Mouse (Mus musculus): ENCODE measurements around the gene Hormad2. TPM values are rescaled to one million over a fixed set of nuclear protein-coding genes. Genes with fewer than 3 reads are reported as not detected.

The Hormad2 gene
- polyA plus RNA-seq, 1 experiment from 2014 or later = 0.56 TPM

DNA sequence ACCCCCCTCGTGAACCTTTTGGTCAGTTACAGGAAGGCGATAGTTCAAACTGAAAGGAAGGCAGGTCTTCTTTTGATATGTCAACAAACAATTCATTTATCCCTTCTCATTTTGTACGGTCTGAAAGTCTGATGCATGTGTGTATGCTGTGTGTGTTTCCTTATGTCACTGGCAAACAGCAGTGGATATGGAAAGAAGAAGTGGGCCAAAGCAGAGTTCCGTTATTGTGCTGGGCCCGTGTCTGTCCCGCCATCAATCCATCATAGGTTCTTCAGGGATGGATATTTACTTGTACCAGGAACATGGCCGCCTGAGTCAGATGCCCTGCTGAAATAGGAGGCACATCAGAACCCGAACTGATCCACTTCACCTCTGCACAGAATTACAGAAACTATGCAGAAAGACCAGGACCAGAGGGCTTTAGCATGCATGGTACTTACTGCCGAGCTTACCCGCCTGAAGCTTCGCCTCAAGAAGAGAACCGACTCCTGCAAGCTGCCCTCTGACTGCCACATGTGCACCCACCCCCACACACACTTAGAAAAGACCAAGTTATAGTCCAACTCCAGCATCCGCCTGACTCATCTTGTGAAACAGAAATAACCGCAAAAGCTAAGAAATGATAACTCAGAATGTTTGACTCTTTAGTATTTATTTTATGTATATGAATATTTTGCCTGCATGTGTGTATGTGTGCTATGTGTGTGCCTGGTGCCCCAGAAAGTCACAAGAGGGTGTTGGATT is 121.5 kb downstream of the Hormad2 start:
- Histone ChIP-seq H3K9ac (ENCODE audit: low read length) (no peak overlapping the region), H3K36me3 (ENCODE audit: control insufficient read depth, insufficient read depth) (no peaks in the 10 kb centered on the region), H3K4me2 (ENCODE audit: low read depth, low read length) (no peak overlapping the region), H3K27me3 (ENCODE audit: control insufficient read depth, insufficient read depth, low read length) (no peaks in the 10 kb centered on the region), H3K4me3 (ENCODE audit: low read length) (no peak overlapping the region), H3K9me3 (replicated peaks; ENCODE audit: control insufficient read depth, low read length) (no peaks in the 10 kb centered on the region), H3K4me1 (ENCODE audit: control insufficient read depth, insufficient read depth, low read length) (no peaks in the 10 kb centered on the region), H3K27ac (ENCODE audit: low read length) (no peak overlapping the region)
- 84% methylated on average over 14 of the region's 14 CpGs for WGBS
- ATAC-seq (replicated peaks; ENCODE audit: extremely low read depth, insufficient read depth, low FRiP score) = no peak

DNA sequence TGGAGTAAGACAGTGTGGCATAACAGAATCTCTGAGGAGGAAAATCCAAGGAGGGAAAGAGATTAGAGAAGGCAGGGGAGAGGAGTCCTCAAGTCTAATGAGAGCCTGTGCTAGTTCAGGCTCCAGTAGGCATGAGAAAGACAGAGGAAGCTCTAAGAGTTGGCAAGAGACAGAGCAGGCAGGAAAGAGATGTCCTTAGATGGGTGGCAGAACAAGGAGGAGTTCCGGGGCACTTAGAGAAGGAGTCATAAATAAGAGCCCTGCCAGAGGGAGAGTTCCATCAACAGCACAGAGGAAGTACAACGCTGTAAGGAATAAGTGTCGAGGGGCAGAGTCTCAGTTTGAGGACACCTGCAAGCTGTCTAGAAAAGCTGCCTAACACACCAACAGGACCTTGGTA is 122.9 kb downstream of the Hormad2 start:
- H3K9me3 ChIP-seq (replicated peaks; ENCODE audit: control insufficient read depth, low read length) = no peaks in the 10 kb centered on the region
- peaks cover 7% of the 10 kb centered on the region for H3K4me1 ChIP-seq (ENCODE audit: control insufficient read depth, insufficient read depth, low read length)
- 77% methylated on average over 3 of the region's 3 CpGs for WGBS
- H3K36me3 ChIP-seq (ENCODE audit: control insufficient read depth, insufficient read depth) = no peaks in the 10 kb centered on the region
- no peak overlapping the region for H3K27ac ChIP-seq (ENCODE audit: low read length)
- ATAC-seq (replicated peaks; ENCODE audit: extremely low read depth, insufficient read depth, low FRiP score) = no peak
- no peak overlapping the region for H3K4me3 ChIP-seq (ENCODE audit: low read length)
- H3K9ac ChIP-seq (ENCODE audit: low read length) = no peak overlapping the region
- no peaks in the 10 kb centered on the region for H3K27me3 ChIP-seq (ENCODE audit: control insufficient read depth, insufficient read depth, low read length)
- H3K4me2 ChIP-seq (ENCODE audit: low read depth, low read length) = no peak overlapping the region

DNA sequence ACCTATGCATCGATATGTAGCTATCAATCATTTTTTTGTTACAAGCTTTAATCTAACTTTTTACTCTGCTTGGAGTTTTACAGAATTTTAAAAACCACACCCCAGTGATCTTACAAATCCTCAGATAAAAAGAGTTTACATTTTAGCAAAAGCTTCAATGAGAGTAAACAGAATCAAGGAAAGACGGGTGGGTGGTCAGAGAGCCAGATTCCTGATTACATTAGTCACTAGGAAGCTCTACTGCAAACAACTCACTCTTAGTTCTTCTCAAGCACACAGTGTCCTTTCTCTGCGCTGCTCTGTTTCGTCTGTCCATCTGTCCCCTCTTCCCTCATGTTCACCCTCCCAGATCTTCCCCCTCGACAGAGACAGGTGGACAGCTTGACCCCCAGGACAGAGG is 123.6 kb downstream of the Hormad2 start:
- Histone ChIP-seq H3K4me1 (ENCODE audit: control insufficient read depth, insufficient read depth, low read length) (peaks cover 7% of the 10 kb centered on the region), H3K27ac (ENCODE audit: low read length) (no peak overlapping the region), H3K4me2 (ENCODE audit: low read depth, low read length) (no peak overlapping the region), H3K9ac (ENCODE audit: low read length) (no peak overlapping the region), H3K36me3 (ENCODE audit: control insufficient read depth, insufficient read depth) (no peaks in the 10 kb centered on the region), H3K27me3 (ENCODE audit: control insufficient read depth, insufficient read depth, low read length) (no peaks in the 10 kb centered on the region), H3K4me3 (ENCODE audit: low read length) (no peak overlapping the region), H3K9me3 (replicated peaks; ENCODE audit: control insufficient read depth, low read length) (no peaks in the 10 kb centered on the region)
- WGBS = 59% methylated on average over 5 of the region's 5 CpGs
- ATAC-seq (replicated peaks; ENCODE audit: extremely low read depth, insufficient read depth, low FRiP score) = no peak

DNA sequence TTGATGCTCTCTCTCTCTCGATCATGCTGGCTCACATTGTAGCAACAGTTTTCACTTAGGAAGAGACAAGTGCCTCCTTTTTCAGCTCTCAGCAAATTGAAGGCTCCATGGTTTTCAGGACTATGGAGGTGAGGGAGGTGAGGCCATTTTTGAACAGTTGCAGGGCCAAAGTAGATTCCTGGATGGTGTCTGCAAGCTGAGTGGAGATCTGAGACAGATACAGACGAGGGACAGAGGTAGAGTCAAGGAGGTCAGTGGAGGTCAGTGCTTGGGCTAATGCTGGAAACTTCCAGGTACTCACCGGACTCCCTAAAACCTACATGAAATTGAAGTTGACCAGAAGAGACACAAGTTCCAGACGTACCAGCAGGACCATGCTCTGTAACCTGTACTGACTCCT is 128.7 kb downstream of the Hormad2 start:
- WGBS = 78% methylated on average over 4 of the region's 4 CpGs
- H3K9me3 ChIP-seq (replicated peaks; ENCODE audit: control insufficient read depth, low read length) = no peaks in the 10 kb centered on the region
- no peaks in the 10 kb centered on the region for H3K27me3 ChIP-seq (ENCODE audit: control insufficient read depth, insufficient read depth, low read length)
- H3K9ac ChIP-seq (ENCODE audit: low read length) = no peak overlapping the region
- ATAC-seq (replicated peaks; ENCODE audit: extremely low read depth, insufficient read depth, low FRiP score) = no peak
- no peak overlapping the region for H3K27ac ChIP-seq (ENCODE audit: low read length)
- H3K4me3 ChIP-seq (ENCODE audit: low read length) = no peak overlapping the region
- no peaks in the 10 kb centered on the region for H3K36me3 ChIP-seq (ENCODE audit: control insufficient read depth, insufficient read depth)
- no peak overlapping the region for H3K4me2 ChIP-seq (ENCODE audit: low read depth, low read length)
- peaks cover 16% of the 10 kb centered on the region for H3K4me1 ChIP-seq (ENCODE audit: control insufficient read depth, insufficient read depth, low read length)

DNA sequence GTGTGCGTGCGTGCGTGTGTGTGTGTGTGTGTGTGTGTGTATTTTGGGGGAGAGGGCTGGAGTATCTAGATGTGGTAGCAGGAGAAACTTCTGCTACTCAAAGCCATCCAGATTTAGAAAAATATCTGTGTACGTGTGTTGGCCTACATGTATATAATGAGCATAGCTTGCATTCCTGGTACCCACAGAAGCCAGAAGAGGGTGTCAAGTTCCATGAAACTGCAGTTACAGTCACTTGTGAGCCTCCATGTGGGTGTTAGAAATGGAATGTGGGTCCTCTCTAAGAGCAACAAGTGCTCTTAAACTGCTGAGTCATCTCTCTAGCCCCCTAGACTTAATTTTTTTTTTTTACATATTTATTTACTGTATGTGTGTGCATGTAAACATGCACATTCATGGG is 130.6 kb downstream of the Hormad2 start:
- H3K27me3 ChIP-seq (ENCODE audit: control insufficient read depth, insufficient read depth, low read length) = no peaks in the 10 kb centered on the region
- no peak overlapping the region for H3K27ac ChIP-seq (ENCODE audit: low read length)
- no peaks in the 10 kb centered on the region for H3K9me3 ChIP-seq (replicated peaks; ENCODE audit: control insufficient read depth, low read length)
- no peak overlapping the region for H3K9ac ChIP-seq (ENCODE audit: low read length)
- no peaks in the 10 kb centered on the region for H3K36me3 ChIP-seq (ENCODE audit: control insufficient read depth, insufficient read depth)
- no peak overlapping the region for H3K4me3 ChIP-seq (ENCODE audit: low read length)
- ATAC-seq (replicated peaks; ENCODE audit: extremely low read depth, insufficient read depth, low FRiP score) = no peak
- no peak overlapping the region for H3K4me2 ChIP-seq (ENCODE audit: low read depth, low read length)
- WGBS = 80% methylated on average over 4 of the region's 4 CpGs
- peaks cover 16% of the 10 kb centered on the region for H3K4me1 ChIP-seq (ENCODE audit: control insufficient read depth, insufficient read depth, low read length)

DNA sequence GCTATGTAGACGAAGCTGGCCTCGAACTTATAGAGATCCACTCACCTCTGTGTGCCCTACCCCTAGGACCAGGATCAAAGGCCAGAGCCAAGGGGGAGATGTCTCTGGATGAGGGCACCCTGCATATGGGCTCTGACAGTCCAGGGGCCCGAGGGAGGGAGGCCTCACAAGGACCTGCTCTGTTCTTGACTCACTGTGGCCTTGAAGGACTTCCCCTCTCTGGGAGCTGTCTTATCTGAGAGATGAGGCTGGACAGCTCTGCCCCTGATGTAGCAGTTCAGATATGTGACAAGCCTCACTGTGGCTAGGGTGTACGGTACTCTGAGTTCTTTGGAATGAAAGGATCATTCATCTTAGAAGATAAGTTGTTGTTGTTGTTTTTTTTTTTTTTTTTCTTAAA is 131.3 kb downstream of the Hormad2 start:
- Histone ChIP-seq H3K27me3 (ENCODE audit: control insufficient read depth, insufficient read depth, low read length) (no peaks in the 10 kb centered on the region), H3K9ac (ENCODE audit: low read length) (no peak overlapping the region), H3K9me3 (replicated peaks; ENCODE audit: control insufficient read depth, low read length) (no peaks in the 10 kb centered on the region), H3K4me1 (ENCODE audit: control insufficient read depth, insufficient read depth, low read length) (peaks cover 16% of the 10 kb centered on the region), H3K4me2 (ENCODE audit: low read depth, low read length) (no peak overlapping the region), H3K36me3 (ENCODE audit: control insufficient read depth, insufficient read depth) (no peaks in the 10 kb centered on the region), H3K4me3 (ENCODE audit: low read length) (no peak overlapping the region), H3K27ac (ENCODE audit: low read length) (no peak overlapping the region)
- WGBS = 76% methylated on average over 4 of the region's 4 CpGs
- ATAC-seq (replicated peaks; ENCODE audit: extremely low read depth, insufficient read depth, low FRiP score) = no peak

DNA sequence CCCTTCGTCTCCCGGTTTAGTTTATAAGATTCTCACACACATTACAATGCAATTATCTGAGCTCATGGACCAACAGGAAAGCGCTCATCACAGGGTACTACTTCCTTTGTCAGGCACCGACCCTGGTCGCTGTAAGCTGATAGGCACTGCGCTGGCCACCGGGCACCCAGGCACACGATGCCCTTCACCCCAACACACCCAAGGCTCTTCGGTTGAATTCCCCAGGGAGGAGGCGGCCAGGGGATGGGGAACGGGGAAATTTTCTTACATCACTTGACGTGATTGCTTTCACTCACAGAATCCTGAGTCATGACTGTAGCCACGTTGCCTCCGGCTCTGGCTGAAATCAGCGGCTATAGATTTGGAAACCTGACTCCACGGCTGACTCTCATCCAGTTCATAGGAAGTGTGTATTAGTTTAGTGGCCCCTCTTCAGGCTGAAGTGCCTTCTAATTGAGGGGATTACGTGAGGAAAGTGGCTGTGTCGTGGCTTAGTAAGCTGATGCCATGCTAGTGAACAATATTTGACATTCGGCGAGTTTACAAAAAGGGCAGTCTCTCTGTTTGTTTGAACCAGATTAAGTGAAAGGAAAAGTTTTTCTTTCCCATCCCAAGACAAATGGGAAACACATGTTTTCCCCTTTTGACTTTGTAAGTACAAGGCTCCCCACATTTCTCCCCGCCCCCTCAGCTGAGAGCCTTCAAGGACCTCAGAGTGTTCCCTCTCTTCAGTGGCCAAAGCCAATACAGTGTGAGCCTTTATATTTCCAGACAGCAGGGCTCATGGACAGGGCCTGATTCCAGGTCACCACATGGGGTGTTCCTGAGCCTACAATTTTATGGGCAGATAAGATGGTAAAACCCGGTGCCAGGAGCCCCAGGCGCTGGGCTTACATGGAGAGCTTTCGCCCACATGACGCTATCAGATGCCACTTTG is 132.1 kb downstream of the Hormad2 start:
- ATAC-seq (replicated peaks; ENCODE audit: extremely low read depth, insufficient read depth, low FRiP score) = no peak

DNA sequence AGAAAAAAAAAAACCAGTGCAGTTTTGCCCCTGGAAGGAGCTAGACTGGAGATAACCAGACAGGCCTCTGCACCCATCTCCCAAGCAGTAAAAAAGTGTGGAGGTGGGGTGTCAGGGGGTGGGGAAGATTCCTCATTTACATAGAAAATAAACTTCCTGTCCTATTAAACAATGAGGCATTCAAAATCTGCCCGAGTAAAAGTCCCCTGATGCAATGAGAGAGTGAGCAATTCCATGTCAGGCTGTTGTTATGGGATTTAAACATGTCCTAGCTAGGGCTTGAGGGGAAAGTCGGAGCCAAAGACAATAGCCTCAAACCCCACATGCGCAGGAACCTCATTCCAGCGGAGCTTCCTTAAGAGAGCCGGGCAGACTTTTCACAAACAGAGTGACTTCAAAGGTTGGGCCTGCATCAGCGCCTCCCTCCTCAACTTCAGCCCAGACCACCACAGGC is 132.8 kb downstream of the Hormad2 start:
- H3K4me3 ChIP-seq (ENCODE audit: low read length) = no peak overlapping the region
- peak overlapping the region; percentile 42 for H3K4me2 ChIP-seq (ENCODE audit: low read depth, low read length)
- H3K27ac ChIP-seq (ENCODE audit: low read length) = peak overlapping the region; percentile 55
- WGBS = 47% methylated on average over 6 of the region's 6 CpGs
- no peaks in the 10 kb centered on the region for H3K9me3 ChIP-seq (replicated peaks; ENCODE audit: control insufficient read depth, low read length)
- peak overlapping the region; percentile 33; the same call in 1 of the 2 replicates for H3K9ac ChIP-seq (ENCODE audit: low read length)
- no peak for ATAC-seq (replicated peaks; ENCODE audit: extremely low read depth, insufficient read depth, low FRiP score)
- peaks cover 14% of the 10 kb centered on the region for H3K4me1 ChIP-seq (ENCODE audit: control insufficient read depth, insufficient read depth, low read length)
- H3K27me3 ChIP-seq (ENCODE audit: control insufficient read depth, insufficient read depth, low read length) = no peaks in the 10 kb centered on the region
- H3K36me3 ChIP-seq (ENCODE audit: control insufficient read depth, insufficient read depth) = no peaks in the 10 kb centered on the region

More for the DNA sequence above, 132.1 kb downstream of the Hormad2 start:
- Histone ChIP-seq H3K4me3 (ENCODE audit: low read length) (no peak overlapping the region), H3K27me3 (ENCODE audit: control insufficient read depth, insufficient read depth, low read length) (no peaks in the 10 kb centered on the region), H3K4me2 (ENCODE audit: low read depth, low read length) (peak overlapping the region; percentile 42), H3K27ac (ENCODE audit: low read length) (peak overlapping the region; percentile 55), H3K9me3 (replicated peaks; ENCODE audit: control insufficient read depth, low read length) (no peaks in the 10 kb centered on the region), H3K4me1 (ENCODE audit: control insufficient read depth, insufficient read depth, low read length) (peaks cover 10% of the 10 kb centered on the region), H3K36me3 (ENCODE audit: control insufficient read depth, insufficient read depth) (no peaks in the 10 kb centered on the region), H3K9ac (ENCODE audit: low read length) (peak overlapping the region; percentile 33; the same call in 1 of the 2 replicates)
- 36% methylated on average over 25 of the region's 25 CpGs for WGBS

DNA sequence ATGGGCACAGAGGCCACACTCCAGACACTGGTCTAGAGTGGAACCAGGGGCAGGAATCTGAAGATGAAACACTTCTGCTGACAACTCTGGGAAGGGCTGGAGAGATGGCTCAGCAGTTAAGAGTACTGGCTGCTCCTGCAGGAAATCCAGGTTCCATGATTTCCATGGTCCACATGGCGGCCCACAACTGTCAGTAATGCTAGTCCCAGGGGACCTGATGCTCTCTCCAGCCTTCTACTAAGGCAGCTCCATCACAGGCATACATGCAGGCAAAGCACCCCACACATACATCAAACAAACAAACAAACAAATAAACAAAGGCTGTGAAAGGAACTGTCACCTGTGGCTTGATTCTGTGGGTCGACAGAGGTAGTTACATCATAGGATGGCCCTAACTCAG is 134.8 kb downstream of the Hormad2 start:
- H3K27me3 ChIP-seq (ENCODE audit: control insufficient read depth, insufficient read depth, low read length) = no peaks in the 10 kb centered on the region
- no peak for ATAC-seq (replicated peaks; ENCODE audit: extremely low read depth, insufficient read depth, low FRiP score)
- 77% methylated on average over 2 of the region's 2 CpGs for WGBS

More for the DNA sequence above, 134.8 kb downstream of the Hormad2 start:
- Histone ChIP-seq H3K4me3 (ENCODE audit: low read length) (no peak overlapping the region), H3K4me2 (ENCODE audit: low read depth, low read length) (no peak overlapping the region), H3K9ac (ENCODE audit: low read length) (no peak overlapping the region), H3K4me1 (ENCODE audit: control insufficient read depth, insufficient read depth, low read length) (peaks cover 26% of the 10 kb centered on the region), H3K36me3 (ENCODE audit: control insufficient read depth, insufficient read depth) (no peaks in the 10 kb centered on the region), H3K9me3 (replicated peaks; ENCODE audit: control insufficient read depth, low read length) (no peaks in the 10 kb centered on the region), H3K27ac (ENCODE audit: low read length) (no peak overlapping the region)

Measured in heart, embryonic 16.5 days (tissue).